Mouse (Mus musculus): ENCODE results near the gene Otud5. TPM values are rescaled to one million over a fixed set of nuclear protein-coding genes. Genes with fewer than 3 reads are reported as not detected.
"Not testable (repeated sequence)": the region's sequence is repeated elsewhere in the genome, so short reads cannot be mapped to it uniquely, and the experiment has no call there.

Otud5 gene
- total and polyA plus RNA-seq, 2 experiments = 17.0 to 18.0 TPM

DNA sequence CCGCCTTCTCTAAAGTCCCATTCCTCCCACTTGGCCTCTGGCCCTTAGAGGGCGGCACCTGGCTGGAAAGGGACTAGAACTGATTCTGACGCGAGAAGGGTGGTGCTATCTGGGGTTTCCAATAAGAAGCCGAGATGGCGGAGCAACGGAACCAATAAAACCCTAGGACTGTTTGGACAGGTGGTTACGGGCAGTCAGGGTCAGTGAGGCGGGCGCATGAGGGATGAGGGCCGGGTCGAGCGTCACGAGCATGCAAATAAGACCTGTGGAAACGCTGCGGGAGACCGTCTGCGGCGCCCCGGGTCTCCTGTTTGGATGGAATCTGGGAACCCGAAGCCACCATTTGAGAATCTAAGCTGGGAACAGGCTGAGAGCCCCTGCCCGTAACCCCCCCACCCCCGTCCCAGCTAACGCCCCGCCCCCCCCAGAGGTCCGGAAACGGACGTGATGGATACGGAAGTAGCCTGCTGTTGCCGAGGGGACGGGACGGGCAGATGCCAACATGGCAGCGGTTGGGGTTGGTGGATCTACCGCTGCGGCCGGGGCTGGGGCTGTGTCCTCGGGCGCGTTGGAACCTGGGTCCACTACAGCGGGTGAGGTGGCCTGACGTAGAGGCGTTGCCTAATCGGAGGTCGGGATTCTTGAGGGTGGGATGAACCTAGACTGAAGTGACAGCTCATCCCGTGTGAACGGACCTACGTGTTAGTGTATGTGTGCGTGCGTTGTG lies 42.8 kb downstream of the Otud5 start, which contains the start of gene Slc35a2:
Gene Slc35a2 (plus strand): TSS at position 188 of the 727 bp plus-strand sequence.
- H3K4me3 ChIP-seq (ENCODE audit: insufficient read depth, low read depth, low read length) = peak within 1 kb of the TSS; percentile 88
- H3K36me3 ChIP-seq (ENCODE audit: control insufficient read depth, insufficient read depth, low read length) = peaks cover 1% of the 10 kb centered on the region; the same call in 1 of the 2 replicates
- under 1% methylated on average over 46 of the region's 49 CpGs for WGBS
- peak within 1 kb of the TSS; percentile 84 for H3K27ac ChIP-seq (replicated peaks; ENCODE audit: insufficient read depth, low read depth, low read length)
- peaks cover 6% of the 10 kb centered on the region; the same call in 1 of the 2 replicates for H3K79me2 ChIP-seq (ENCODE audit: control insufficient read depth, insufficient read depth, low read length)
- peak within 1 kb of the TSS; percentile 72 for H3K9ac ChIP-seq (ENCODE audit: low read depth, low read length)
- H3K27me3 ChIP-seq (ENCODE audit: control insufficient read depth, insufficient read depth, low read length) = no peaks in the 10 kb centered on the region
- H3K4me1 ChIP-seq (ENCODE audit: control insufficient read depth, insufficient read depth, low read length) = no peaks in the 10 kb centered on the region
- TF ChIP-seq POLR2A (IDR thresholded peaks at IDR 0.05; ENCODE audit: extremely low read depth, insufficient read depth, low read length) (peak; percentile 35; the same call in 1 of the 2 replicates), CTCF (IDR thresholded peaks at IDR 0.05; ENCODE audit: low read depth, low read length) (no peak)
- DNase-seq (ENCODE audit: extremely low read depth, low read depth, low spot score) = peak; percentile 93

GRCm38 (mm10) chrX:7898211-7898610 lies 57.0 kb downstream of the Otud5 start:
- no peak for TF ChIP-seq POLR2A (IDR thresholded peaks at IDR 0.05; ENCODE audit: extremely low read depth, insufficient read depth, low read length)
- TF ChIP-seq CTCF (IDR thresholded peaks at IDR 0.05; ENCODE audit: low read depth, low read length) = no peak
- peak; percentile 5 for DNase-seq (ENCODE audit: extremely low read depth, low read depth, low spot score)
- H3K9ac ChIP-seq (ENCODE audit: low read depth, low read length) = peak overlapping the region; percentile 72
- H3K27ac ChIP-seq (replicated peaks; ENCODE audit: insufficient read depth, low read depth, low read length) = peak overlapping the region; percentile 88
- peaks cover 2% of the 10 kb centered on the region; the same call in 1 of the 2 replicates for H3K79me2 ChIP-seq (ENCODE audit: control insufficient read depth, insufficient read depth, low read length)
- peak overlapping the region; percentile 59 for H3K4me3 ChIP-seq (ENCODE audit: insufficient read depth, low read depth, low read length)
- no peaks in the 10 kb centered on the region for H3K27me3 ChIP-seq (ENCODE audit: control insufficient read depth, insufficient read depth, low read length)
- 9% methylated on average over 13 of the region's 13 CpGs for WGBS
- H3K36me3 ChIP-seq (ENCODE audit: control insufficient read depth, insufficient read depth, low read length) = peaks cover 6% of the 10 kb centered on the region
- no peaks in the 10 kb centered on the region; the same call in 1 of the 2 replicates for H3K4me1 ChIP-seq (ENCODE audit: control insufficient read depth, insufficient read depth, low read length)

DNA sequence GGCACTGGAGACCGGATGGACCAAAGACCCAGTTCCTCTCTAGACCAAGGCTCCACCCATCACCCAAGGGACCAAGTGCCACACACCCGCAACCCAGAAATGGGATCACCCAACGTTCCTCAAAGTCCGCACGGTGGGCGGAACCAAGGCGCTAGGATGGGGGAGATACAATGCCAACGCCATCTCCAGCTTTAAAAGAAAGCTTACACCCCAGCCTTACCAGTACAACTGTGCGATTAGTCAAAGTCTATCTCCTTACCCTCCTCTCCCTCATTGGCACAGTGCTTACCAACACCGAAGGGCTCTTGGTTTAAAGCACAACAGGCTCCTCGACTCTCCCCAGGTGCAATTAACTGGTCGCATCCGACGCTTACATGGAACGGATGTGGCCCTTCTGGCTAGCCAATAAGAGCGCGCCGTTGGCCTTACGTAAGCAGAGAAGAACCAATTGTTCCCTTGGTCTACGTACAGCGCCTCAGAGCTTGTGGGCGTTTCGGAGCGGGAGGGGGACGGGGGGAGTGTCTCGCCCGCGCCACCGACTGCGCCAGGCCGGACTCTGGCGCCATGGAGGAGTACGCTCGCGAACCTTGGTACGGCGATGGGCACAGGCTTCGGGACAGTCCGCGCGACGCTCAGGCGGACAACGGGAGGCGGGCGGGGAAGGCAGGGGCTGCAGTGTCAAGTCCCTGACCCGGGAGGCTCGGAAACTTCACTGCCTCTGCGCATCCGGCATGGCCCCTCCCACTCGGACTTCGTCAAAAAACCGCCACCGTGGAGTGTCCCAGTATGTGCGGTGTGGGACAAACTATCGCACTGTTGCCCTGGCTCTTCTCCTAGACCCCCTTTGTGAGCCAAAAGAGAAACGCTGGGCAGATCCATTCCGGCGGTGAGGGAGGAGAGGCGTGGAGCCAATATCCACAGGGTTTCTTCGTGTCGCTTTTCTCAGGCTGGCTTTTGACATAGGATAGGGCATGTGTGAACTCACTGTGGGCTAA lies 58.0 kb downstream of the Otud5 start, which contains the start of the genes Pqbp1 and Timm17b:
Gene Pqbp1 (minus strand): TSS at position 390 of the 995 bp plus-strand sequence.
Gene Timm17b (plus strand): TSS at position 478 of the 995 bp plus-strand sequence.
- WGBS = under 1% methylated on average over 59 of the region's 62 CpGs
- TF ChIP-seq POLR2A (IDR thresholded peaks at IDR 0.05; ENCODE audit: extremely low read depth, insufficient read depth, low read length) = 0 out of 2 replicates have a peak, but pooled peaks have one; percentile 27
- no peak for TF ChIP-seq CTCF (IDR thresholded peaks at IDR 0.05; ENCODE audit: low read depth, low read length)
- Histone ChIP-seq H3K4me1 (ENCODE audit: control insufficient read depth, insufficient read depth, low read length) (no peaks in the 10 kb centered on the region; the same call in 1 of the 2 replicates), H3K79me2 (ENCODE audit: control insufficient read depth, insufficient read depth, low read length) (peaks cover 2% of the 10 kb centered on the region; the same call in 1 of the 2 replicates), H3K27me3 (ENCODE audit: control insufficient read depth, insufficient read depth, low read length) (no peaks in the 10 kb centered on the region), H3K27ac (replicated peaks; ENCODE audit: insufficient read depth, low read depth, low read length) (peak within 1 kb of the TSS; percentile 94), H3K36me3 (ENCODE audit: control insufficient read depth, insufficient read depth, low read length) (peaks cover 5% of the 10 kb centered on the region), H3K4me3 (ENCODE audit: insufficient read depth, low read depth, low read length) (peak within 1 kb of the TSS; percentile 93), H3K9ac (ENCODE audit: low read depth, low read length) (peak within 1 kb of the TSS; percentile 95)
- DNase-seq (ENCODE audit: extremely low read depth, low read depth, low spot score) = peak; percentile 91

- no peak for DNase-seq (ENCODE audit: extremely low read depth, low read depth, low spot score)
Measured at GRCm38 (mm10) chrX:7904441-7904840, 63.3 kb downstream of the Otud5 start.

GRCm38 (mm10) chrX:7907735-7908134 lies 66.6 kb downstream of the Otud5 start, which contains the start of gene Gm10491:
TSS of gene Gm10491 (minus strand) at chrX:7907835.
- TF ChIP-seq CTCF (IDR thresholded peaks at IDR 0.05; ENCODE audit: low read depth, low read length) (no peak), POLR2A (IDR thresholded peaks at IDR 0.05; ENCODE audit: extremely low read depth, insufficient read depth, low read length) (no peak)
- Histone ChIP-seq H3K27me3 (ENCODE audit: control insufficient read depth, insufficient read depth, low read length) (no peaks in the 10 kb centered on the region), H3K27ac (replicated peaks; ENCODE audit: insufficient read depth, low read depth, low read length) (no peak within 1 kb of the TSS), H3K36me3 (ENCODE audit: control insufficient read depth, insufficient read depth, low read length) (peaks cover 1% of the 10 kb centered on the region; the same call in 1 of the 2 replicates), H3K9ac (ENCODE audit: low read depth, low read length) (no peak within 1 kb of the TSS), H3K79me2 (ENCODE audit: control insufficient read depth, insufficient read depth, low read length) (no peaks in the 10 kb centered on the region), H3K4me1 (ENCODE audit: control insufficient read depth, insufficient read depth, low read length) (peaks cover 7% of the 10 kb centered on the region; the same call in 1 of the 2 replicates), H3K4me3 (ENCODE audit: insufficient read depth, low read depth, low read length) (no peak within 1 kb of the TSS)
- DNase-seq (ENCODE audit: extremely low read depth, low read depth, low spot score) = no peak
- 95% methylated on average over 5 of the region's 5 CpGs for WGBS

More at GRCm38 (mm10) chrX:7904441-7904840, 63.3 kb downstream of the Otud5 start:
- no peak for TF ChIP-seq CTCF (IDR thresholded peaks at IDR 0.05; ENCODE audit: low read depth, low read length)
- no peak for TF ChIP-seq POLR2A (IDR thresholded peaks at IDR 0.05; ENCODE audit: extremely low read depth, insufficient read depth, low read length)
- Histone ChIP-seq H3K4me3 (ENCODE audit: insufficient read depth, low read depth, low read length) (no peak overlapping the region), H3K4me1 (ENCODE audit: control insufficient read depth, insufficient read depth, low read length) (no peaks in the 10 kb centered on the region), H3K36me3 (ENCODE audit: control insufficient read depth, insufficient read depth, low read length) (peaks cover 1% of the 10 kb centered on the region; the same call in 1 of the 2 replicates), H3K9ac (ENCODE audit: low read depth, low read length) (no peak overlapping the region), H3K27ac (replicated peaks; ENCODE audit: insufficient read depth, low read depth, low read length) (no peak overlapping the region), H3K27me3 (ENCODE audit: control insufficient read depth, insufficient read depth, low read length) (no peaks in the 10 kb centered on the region), H3K79me2 (ENCODE audit: control insufficient read depth, insufficient read depth, low read length) (peaks cover 2% of the 10 kb centered on the region; the same call in 1 of the 2 replicates)
- WGBS = 94% methylated on average over 5 of the region's 5 CpGs

DNA sequence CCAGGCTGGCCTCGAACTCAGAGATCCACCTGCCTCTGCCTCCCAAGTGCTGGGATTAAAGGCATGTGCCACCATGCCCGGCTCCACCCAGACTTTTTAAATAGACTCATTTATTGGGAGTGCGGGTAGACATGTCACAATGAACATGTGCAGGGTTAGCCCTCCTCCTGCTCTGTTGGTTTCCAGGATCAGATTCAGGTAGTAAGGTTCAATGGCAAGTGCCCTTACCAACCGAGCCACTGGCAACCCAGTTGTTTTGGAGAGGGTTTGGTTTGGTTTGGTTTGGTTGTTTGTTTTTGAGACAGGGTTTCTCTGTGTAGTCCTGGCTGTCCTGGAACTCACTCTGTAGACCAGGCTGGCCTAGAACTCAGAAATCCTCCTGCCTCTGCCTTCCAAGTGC lies 68.1 kb downstream of the Otud5 start, which contains the start of gene Gm10490:
Gene Gm10490 (plus strand): TSS at position 301 of the 400 bp plus-strand sequence.
- H3K9ac ChIP-seq (ENCODE audit: low read depth, low read length); H3K27ac ChIP-seq (replicated peaks; ENCODE audit: insufficient read depth, low read depth, low read length); H3K4me1 ChIP-seq (ENCODE audit: control insufficient read depth, insufficient read depth, low read length); H3K27me3 ChIP-seq (ENCODE audit: control insufficient read depth, insufficient read depth, low read length); H3K79me2 ChIP-seq (ENCODE audit: control insufficient read depth, insufficient read depth, low read length); DNase-seq (ENCODE audit: extremely low read depth, low read depth, low spot score); H3K4me3 ChIP-seq (ENCODE audit: insufficient read depth, low read depth, low read length); H3K36me3 ChIP-seq (ENCODE audit: control insufficient read depth, insufficient read depth, low read length): not testable (repeated sequence)
- WGBS = 93% methylated on average over 4 of the region's 4 CpGs
